Mouse (Mus musculus) hindbrain, embryonic 12.5 days (tissue): ENCODE measurements around the gene Cep97. TPM values are rescaled to one million over a fixed set of nuclear protein-coding genes. Genes with fewer than 3 reads are reported as not detected.
A peak's percentile ranks its signal among the peaks of the same experiment; 100 is the strongest.

Experiments used
- ATAC-seq: fragments of 200-750 bp; cut with Nextera tagmentation; 2 replicates; pipeline ENCODE4 v1.8.0; 2017; ENCODE audit warnings: moderate TSS enrichment; ENCODE audit not compliant: low FRiP score
- H3K27ac ChIP-seq: fragments of 300-500 bp; sonication (generic); 2 replicates; pipeline ENCODE4 v1.5.1; 2016; ENCODE audit warnings: mild to moderate bottlenecking
- H3K27me3 ChIP-seq: fragments of 300-500 bp; sonication (generic); 2 replicates; pipeline ENCODE4 v1.6.1; 2016; ENCODE audit warnings: mild to moderate bottlenecking
- H3K36me3 ChIP-seq: fragments of 300-500 bp; sonication (generic); 2 replicates; pipeline ENCODE4 v1.6.1; 2016; ENCODE audit warnings: mild to moderate bottlenecking
- H3K4me1 ChIP-seq: fragments of 300-500 bp; sonication (generic); 2 replicates; pipeline ENCODE4 v1.6.1; 2016
- H3K4me2 ChIP-seq: fragments of 300-500 bp; sonication (generic); replicated peaks from 2 replicates; pipeline ENCODE4 v1.6.1; 2016; ENCODE audit warnings: mild to moderate bottlenecking
- H3K4me3 ChIP-seq: fragments of 300-500 bp; sonication (generic); 2 replicates; pipeline ENCODE4 v1.5.1; 2016; ENCODE audit warnings: mild to moderate bottlenecking
- H3K9ac ChIP-seq: fragments of 300-500 bp; sonication (generic); 2 replicates; pipeline ENCODE4 v1.6.1; 2016; ENCODE audit warnings: mild to moderate bottlenecking, moderate library complexity
- H3K9me3 ChIP-seq: fragments of 300-500 bp; sonication (generic); replicated peaks from 2 replicates; pipeline ENCODE4 v1.6.1; 2016; ENCODE audit warnings: mild to moderate bottlenecking
- WGBS: fragments of 180-500 bp; shearing (Covaris S2); methylation state at CpG from one replicate; pipeline ENCODE4 v1.1.7; 2016; 5-methylcytosine and 5-hydroxymethylcytosine counted together
- polyA plus RNA-seq: library from polyadenylated mRNA; unstranded; fragments of >200 nt; fragmentation: Nextera tagmentation; extraction: Ambion mirVana; gene quantifications from 2 replicates; pipeline ENCODE4 v1.2.1, GENCODE M21; 2016

The Cep97 gene
- polyA plus RNA-seq, 1 experiment from 2014 or later = 16.5 TPM

GRCm38 (mm10) chr16:55938761-55939160 lies 4.1 kb upstream of the Cep97 start:
- Histone ChIP-seq H3K4me2 (no peak overlapping the region), H3K27me3 (no peaks in the 10 kb centered on the region), H3K9me3 (no peaks in the 10 kb centered on the region), H3K27ac (no peak overlapping the region), H3K9ac (no peak overlapping the region), H3K4me1 (no peaks in the 10 kb centered on the region), H3K36me3 (no peaks in the 10 kb centered on the region), H3K4me3 (no peak overlapping the region)
- WGBS = 92% methylated on average over 4 of the region's 4 CpGs
- no peak for ATAC-seq

- WGBS = 1% methylated on average over 32 of the region's 32 CpGs
- ATAC-seq = peak; percentile 67
- Histone ChIP-seq H3K9me3 (no peaks in the 10 kb centered on the region), H3K36me3 (peaks cover 7% of the 10 kb centered on the region), H3K9ac (peak overlapping the region; percentile 73), H3K4me1 (peaks cover 3% of the 10 kb centered on the region; the same call in 1 of the 2 replicates), H3K27ac (peak overlapping the region; percentile 76), H3K27me3 (no peaks in the 10 kb centered on the region), H3K4me3 (peak overlapping the region; percentile 78), H3K4me2 (peak overlapping the region; percentile 74)
Observed at GRCm38 (mm10) chr16:55933681-55934343, 843 bp downstream of the Cep97 start.

DNA sequence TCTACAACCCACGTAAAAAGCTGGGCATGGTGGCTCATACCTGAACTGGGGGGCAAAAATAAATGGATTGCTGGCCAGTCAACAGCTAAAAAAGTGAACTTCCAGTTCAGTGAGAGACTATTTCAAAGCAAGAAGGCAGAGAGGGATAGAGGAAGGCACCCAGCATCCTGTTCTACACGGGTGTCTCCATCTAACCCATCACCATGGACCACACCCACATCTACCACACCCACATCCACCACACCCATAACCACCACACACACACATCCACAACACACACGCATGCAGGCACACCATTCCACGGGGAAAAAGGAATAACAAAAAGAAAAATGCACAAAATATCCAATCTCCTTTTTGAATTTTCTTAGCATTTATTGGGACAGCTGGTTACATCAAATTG lies 10.6 kb downstream of the Cep97 start:
- H3K27me3 ChIP-seq = no peaks in the 10 kb centered on the region
- no peaks in the 10 kb centered on the region for H3K9me3 ChIP-seq
- no peaks in the 10 kb centered on the region for H3K4me1 ChIP-seq
- no peak overlapping the region for H3K4me2 ChIP-seq
- H3K9ac ChIP-seq = no peak overlapping the region
- peaks cover 61% of the 10 kb centered on the region for H3K36me3 ChIP-seq
- H3K4me3 ChIP-seq = no peak overlapping the region
- no peak for ATAC-seq
- 94% methylated on average over 4 of the region's 4 CpGs for WGBS
- H3K27ac ChIP-seq = no peak overlapping the region

GRCm38 (mm10) chr16:55922079-55922478 lies 12.6 kb downstream of the Cep97 start:
- Histone ChIP-seq H3K9me3 (no peaks in the 10 kb centered on the region), H3K27ac (no peak overlapping the region), H3K4me1 (no peaks in the 10 kb centered on the region), H3K4me2 (no peak overlapping the region), H3K27me3 (no peaks in the 10 kb centered on the region), H3K4me3 (no peak overlapping the region), H3K9ac (no peak overlapping the region), H3K36me3 (peaks cover 66% of the 10 kb centered on the region)
- ATAC-seq = no peak
- 91% methylated on average over 10 of the region's 10 CpGs for WGBS

DNA sequence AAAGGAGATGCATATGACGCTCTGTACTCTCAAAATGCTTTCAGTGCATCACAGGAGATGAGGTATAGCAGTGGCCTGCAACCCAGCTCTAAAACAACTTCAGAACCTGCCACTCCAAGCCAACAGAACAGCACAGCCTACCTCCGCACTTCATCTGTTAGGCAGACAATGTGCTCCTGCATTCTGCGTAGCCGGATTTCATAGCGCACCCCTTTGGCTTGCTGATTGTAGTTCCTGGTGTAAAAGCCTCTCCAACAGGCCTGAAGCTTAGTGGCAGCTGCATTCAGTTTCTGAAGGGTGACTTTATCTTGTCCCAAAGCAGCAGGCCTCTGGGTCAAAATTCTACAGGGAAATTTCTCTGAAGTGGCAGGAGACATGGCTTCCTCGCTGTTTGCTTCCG lies 19.9 kb downstream of the Cep97 start:
- Histone ChIP-seq H3K4me1 (no peaks in the 10 kb centered on the region), H3K9ac (no peak overlapping the region), H3K4me3 (no peak overlapping the region), H3K4me2 (no peak overlapping the region), H3K27ac (no peak overlapping the region), H3K27me3 (no peaks in the 10 kb centered on the region), H3K36me3 (peaks cover 78% of the 10 kb centered on the region), H3K9me3 (no peaks in the 10 kb centered on the region)
- WGBS = 95% methylated on average over 7 of the region's 7 CpGs
- ATAC-seq = no peak

DNA sequence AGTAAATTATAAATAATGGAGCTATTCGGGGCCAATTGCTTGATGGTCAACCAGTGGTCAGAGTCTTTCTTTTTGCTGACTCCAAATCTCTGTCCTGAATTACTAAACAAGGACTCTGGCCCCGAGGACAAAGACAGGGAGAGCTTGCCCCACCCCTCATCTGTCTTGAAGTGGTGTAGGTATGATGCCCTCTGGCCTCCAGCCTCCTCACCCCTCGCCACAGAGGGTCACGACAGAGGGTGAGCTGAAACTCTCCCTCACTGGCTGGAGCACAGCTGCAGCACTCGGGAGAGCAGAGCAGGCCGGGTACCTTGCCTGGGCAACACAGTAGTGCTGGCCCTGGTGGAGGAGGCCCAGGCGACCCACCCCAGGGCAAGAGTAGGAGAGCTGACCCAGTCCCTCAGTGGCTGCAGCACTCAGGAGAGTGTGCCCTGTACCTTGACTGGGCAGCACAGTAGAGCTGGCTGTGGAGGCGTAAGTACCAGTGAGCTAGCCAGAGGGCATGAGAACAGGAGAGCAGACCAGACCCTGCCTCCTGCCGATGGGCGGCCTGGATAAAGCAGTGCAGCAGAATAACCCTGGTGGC lies 24.4 kb downstream of the Cep97 start:
- H3K27me3 ChIP-seq = no peaks in the 10 kb centered on the region
- H3K4me2 ChIP-seq = no peak overlapping the region
- H3K9ac ChIP-seq = no peak overlapping the region
- H3K27ac ChIP-seq = no peak overlapping the region
- ATAC-seq = no peak
- H3K4me1 ChIP-seq = no peaks in the 10 kb centered on the region
- no peaks in the 10 kb centered on the region for H3K9me3 ChIP-seq
- H3K4me3 ChIP-seq = no peak overlapping the region
- WGBS = 91% methylated on average over 10 of the region's 10 CpGs
- peaks cover 65% of the 10 kb centered on the region for H3K36me3 ChIP-seq

DNA sequence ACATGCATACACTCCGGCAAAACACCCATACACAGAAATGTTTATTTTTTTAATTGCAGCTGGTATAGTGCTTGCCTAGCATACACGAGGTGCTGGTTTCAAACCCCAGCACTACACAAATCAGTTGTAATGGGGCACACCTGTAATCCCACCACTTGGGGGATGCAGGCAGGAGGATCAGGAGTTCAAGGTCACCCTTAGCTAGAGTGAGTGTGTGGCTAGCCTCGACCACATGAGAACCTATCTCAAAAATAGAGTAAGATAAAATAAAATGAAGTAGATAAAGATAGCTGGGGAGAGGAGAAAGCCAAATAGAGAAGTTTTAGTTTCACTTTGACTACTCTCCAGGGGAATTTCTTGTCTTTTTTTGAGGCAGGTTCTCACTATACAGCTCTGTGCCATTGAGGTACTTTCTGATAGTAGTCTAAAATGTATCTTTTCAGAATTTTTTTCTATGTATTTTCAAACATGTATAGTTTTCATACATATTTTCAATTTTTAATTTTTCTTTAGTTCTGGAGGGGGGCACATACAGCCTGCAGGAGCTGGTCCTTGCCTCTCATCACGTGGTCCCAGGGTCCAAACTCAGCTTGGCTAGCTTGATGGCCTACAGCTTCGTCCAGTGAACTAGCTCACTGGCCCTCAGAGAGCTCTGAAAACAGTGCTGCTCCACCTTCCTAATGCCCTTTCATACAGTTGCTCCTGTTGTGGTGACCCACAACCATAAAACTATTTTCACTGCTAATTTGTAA lies 27.6 kb downstream of the Cep97 start:
- 95% methylated on average over 5 of the region's 5 CpGs for WGBS
- no peak overlapping the region for H3K9ac ChIP-seq
- H3K36me3 ChIP-seq = peaks cover 53% of the 10 kb centered on the region
- H3K4me2 ChIP-seq = no peak overlapping the region
- H3K27ac ChIP-seq = no peak overlapping the region
- no peaks in the 10 kb centered on the region for H3K27me3 ChIP-seq
- no peaks in the 10 kb centered on the region for H3K9me3 ChIP-seq
- H3K4me1 ChIP-seq = no peaks in the 10 kb centered on the region
- H3K4me3 ChIP-seq = no peak overlapping the region
- no peak for ATAC-seq

- no peaks in the 10 kb centered on the region for H3K27me3 ChIP-seq
- H3K9me3 ChIP-seq = no peaks in the 10 kb centered on the region
- H3K27ac ChIP-seq = no peak overlapping the region
- H3K9ac ChIP-seq = no peak overlapping the region
- H3K4me1 ChIP-seq = no peaks in the 10 kb centered on the region
- no peak overlapping the region for H3K4me3 ChIP-seq
- WGBS = 93% methylated on average over 25 of the region's 25 CpGs
- ATAC-seq = no peak
- peaks cover 44% of the 10 kb centered on the region for H3K36me3 ChIP-seq
- H3K4me2 ChIP-seq = no peak overlapping the region
Observed at GRCm38 (mm10) chr16:55905370-55905769, 29.3 kb downstream of the Cep97 start.

DNA sequence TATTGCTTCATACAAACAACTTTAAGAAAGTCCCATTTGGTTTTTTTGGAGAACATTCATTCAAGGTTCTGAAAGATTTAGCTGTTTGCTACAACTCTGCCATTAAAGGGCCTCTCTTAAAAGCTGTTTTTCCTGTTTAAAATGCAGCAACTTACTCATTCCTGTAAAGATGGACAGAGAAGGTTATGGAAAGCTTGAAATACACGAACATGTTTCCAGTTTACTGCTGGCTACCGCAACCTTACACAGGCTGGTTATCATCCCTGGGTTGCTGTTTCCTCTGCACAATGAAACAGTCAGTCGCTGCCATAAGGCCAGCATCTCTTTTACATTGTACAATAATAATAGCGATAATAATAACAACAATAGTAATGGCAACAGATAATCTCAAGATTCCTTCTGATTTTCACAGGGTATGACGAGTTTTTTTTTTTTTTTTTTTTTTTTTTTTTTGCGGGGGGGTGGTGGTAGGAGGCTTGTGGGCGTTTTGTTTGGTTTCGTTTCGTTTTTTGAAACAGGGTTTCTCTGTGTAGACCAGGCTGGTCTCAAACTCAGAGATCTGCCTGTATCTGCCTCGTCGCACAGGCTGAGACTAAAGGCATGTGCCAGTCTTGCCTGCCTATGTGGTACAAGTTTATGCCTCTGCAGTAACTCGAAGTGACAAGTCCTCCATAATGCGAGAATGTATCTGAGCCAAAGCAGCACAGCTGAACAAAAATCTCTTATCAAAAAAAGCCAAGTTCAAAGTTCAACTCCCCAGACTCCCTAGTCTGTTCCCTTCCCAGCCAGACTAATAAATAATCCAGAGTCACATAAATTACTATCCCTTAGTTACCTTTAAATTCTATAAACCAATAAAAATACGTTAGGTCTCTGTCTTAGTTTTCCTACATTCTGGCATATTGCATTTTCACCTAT lies 32.6 kb downstream of the Cep97 start:
- Histone ChIP-seq H3K9ac (no peak overlapping the region), H3K36me3 (peaks cover 32% of the 10 kb centered on the region), H3K27me3 (no peaks in the 10 kb centered on the region), H3K27ac (no peak overlapping the region), H3K4me2 (no peak overlapping the region), H3K4me1 (no peaks in the 10 kb centered on the region), H3K9me3 (no peaks in the 10 kb centered on the region), H3K4me3 (no peak overlapping the region)
- 90% methylated on average over 14 of the region's 14 CpGs for WGBS
- ATAC-seq = no peak

- no peak overlapping the region for H3K4me2 ChIP-seq
- 0 out of 2 replicates have a peak, but pooled peaks cover 4% of the 10 kb centered on the region for H3K36me3 ChIP-seq
- H3K9ac ChIP-seq = no peak overlapping the region
- no peaks in the 10 kb centered on the region for H3K9me3 ChIP-seq
- no peak for ATAC-seq
- H3K4me3 ChIP-seq = no peak overlapping the region
- no peaks in the 10 kb centered on the region for H3K27me3 ChIP-seq
- H3K4me1 ChIP-seq = peaks cover 12% of the 10 kb centered on the region
- H3K27ac ChIP-seq = no peak overlapping the region
- 82% methylated on average over 9 of the region's 9 CpGs for WGBS
Observed at GRCm38 (mm10) chr16:55898385-55899002, 36.2 kb downstream of the Cep97 start.

DNA sequence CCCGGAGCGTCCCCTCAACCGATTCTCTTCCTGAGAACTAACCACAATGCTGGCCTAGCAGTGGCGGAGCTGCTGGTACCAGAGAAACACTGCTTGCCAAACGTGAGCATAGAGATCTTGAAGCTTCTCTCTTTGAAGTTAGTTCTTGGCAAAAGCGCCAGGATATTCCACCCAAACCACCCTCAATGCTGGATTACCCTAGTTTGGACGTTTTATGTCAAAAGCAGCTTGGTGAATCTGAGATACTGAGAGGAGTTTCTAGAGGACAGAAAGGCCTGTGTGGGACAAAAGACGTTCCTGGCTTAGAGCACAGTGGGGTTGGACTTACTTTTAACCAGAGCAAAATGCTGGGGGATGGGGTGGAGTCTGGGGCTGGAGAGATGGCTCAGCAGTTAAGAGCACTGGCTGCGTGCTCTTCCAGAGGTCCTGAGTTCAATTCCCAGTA lies 39.0 kb downstream of the Cep97 start:
- no peaks in the 10 kb centered on the region for H3K9me3 ChIP-seq
- no peaks in the 10 kb centered on the region for H3K36me3 ChIP-seq
- H3K27ac ChIP-seq = peak overlapping the region; percentile 84
- ATAC-seq = peak; percentile 16; the same call in 1 of the 2 replicates
- 3% methylated on average over 9 of the region's 9 CpGs for whole genome bisulfite sequencing
- peak overlapping the region; percentile 74 for H3K4me3 ChIP-seq
- no peaks in the 10 kb centered on the region for H3K27me3 ChIP-seq
- peak overlapping the region; percentile 82 for H3K4me2 ChIP-seq
- peak overlapping the region; percentile 77 for H3K9ac ChIP-seq
- H3K4me1 ChIP-seq = peaks cover 12% of the 10 kb centered on the region
